Mouse (Mus musculus): ENCODE measurements at regions not wholly inside any gene's neighbourhood (a gene's known extent, or its start where the extent isn't known, plus 50 kb on each side); places are given as distances from the start of the nearest gene placed in this dataset.

- DNase-seq (ENCODE audit: extremely low spot score), result no peak
Measured at GRCm38 (mm10) chr1:25921184-25921583, 91.7 kb upstream of the Adgrb3 start.

GRCm38 (mm10) chr1:25894169-25894568, 64.7 kb upstream of the Adgrb3 start:
- DNase-seq (ENCODE audit: extremely low spot score), result no peak

- DNase-seq (ENCODE audit: extremely low spot score), result no peak
Measured at GRCm38 (mm10) chr1:25892970-25893369, 63.5 kb upstream of the Adgrb3 start.

- DNase-seq (ENCODE audit: extremely low spot score), result peak; percentile 22
Measured at GRCm38 (mm10) chr1:25892026-25892739, 62.7 kb upstream of the Adgrb3 start.

- DNase-seq (ENCODE audit: extremely low spot score), result no peak
Measured at GRCm38 (mm10) chr1:25888004-25888403, 58.5 kb upstream of the Adgrb3 start.

GRCm38 (mm10) chr1:25885049-25885448, 55.5 kb upstream of the Adgrb3 start:
- no peak for DNase-seq (ENCODE audit: extremely low spot score)

Data from embryo, embryonic 9.5 days (tissue).